Mouse (Mus musculus) MEL (cell line): ENCODE data around the gene Pemt. TPM values are rescaled to one million over a fixed set of nuclear protein-coding genes. Genes with fewer than 3 reads are reported as not detected.

Source experiments
- DNase-seq: peaks from one replicate; pipeline ENCODE4 v3.0.0; 2011; ENCODE audit warnings: low read depth, low spot score
- H3K27ac ChIP-seq: 2 replicates; pipeline ENCODE4 v1.5.1; 2012; ENCODE audit warnings: low read depth, mild to moderate bottlenecking, control low read depth, low read length, moderate library complexity; ENCODE audit not compliant: control insufficient read depth
- H3K27me3 ChIP-seq, 2 experiments: fragments of 150-350 bp in 1 of 2; sonication (generic) in 1 of 2; 2 replicates each; pipeline ENCODE4 v1.6.1; 2012; ENCODE audit warnings: low read length in 2 of 2, mild to moderate bottlenecking in 2 of 2, improper control_type of control experiment in 1 of 2, moderate library complexity in 1 of 2; ENCODE audit not compliant: insufficient read depth in 2 of 2, control insufficient read depth in 1 of 2
- H3K36me3 ChIP-seq, 2 experiments: 2 replicates each; pipeline ENCODE4 v1.6.1; 2012 to 2014; ENCODE audit warnings: low read length in 2 of 2, improper control_type of control experiment in 1 of 2, inconsistent platforms in 1 of 2, mild to moderate bottlenecking in 1 of 2; ENCODE audit not compliant: insufficient read depth in 2 of 2, control insufficient read depth in 1 of 2
- H3K4me1 ChIP-seq, 2 experiments: fragments of 150-350 bp in 1 of 2; sonication (generic) in 1 of 2; 2 replicates each; pipeline ENCODE4 v1.6.1; 2012; ENCODE audit warnings: low read length in 2 of 2, improper control_type of control experiment in 1 of 2, mild to moderate bottlenecking in 1 of 2; ENCODE audit not compliant: insufficient read depth in 2 of 2, control insufficient read depth in 1 of 2
- H3K4me3 ChIP-seq, 2 experiments: fragments of 150-350 bp in 1 of 2; sonication (generic) in 1 of 2; 2 replicates each; pipeline ENCODE4 v1.5.1; 2012; ENCODE audit warnings: low read depth in 2 of 2, low read length in 2 of 2, mild to moderate bottlenecking in 2 of 2, moderate library complexity in 2 of 2, control low read depth in 1 of 2, improper control_type of control experiment in 1 of 2; ENCODE audit not compliant: control insufficient read depth in 1 of 2, insufficient read depth in 1 of 2
- H3K79me2 ChIP-seq: 2 replicates; pipeline ENCODE4 v1.6.1; 2012; ENCODE audit warnings: mild to moderate bottlenecking, low read length, moderate library complexity; ENCODE audit not compliant: control insufficient read depth, poor library complexity, insufficient read depth
- H3K9ac ChIP-seq: 2 replicates; pipeline ENCODE4 v1.6.1; 2012; ENCODE audit warnings: low read depth, mild to moderate bottlenecking, control low read depth, low read length, moderate library complexity; ENCODE audit not compliant: control insufficient read depth, poor library complexity, severe bottlenecking
- H3K9me3 ChIP-seq: fragments of 150-350 bp; sonication (generic); replicated peaks from 2 replicates; pipeline ENCODE4 v1.6.1; 2012; ENCODE audit warnings: mild to moderate bottlenecking, low read length, improper control_type of control experiment, moderate library complexity; ENCODE audit not compliant: insufficient read depth
- BHLHE40 ChIP-seq: IDR thresholded peaks from 2 replicates; pipeline ENCODE4 v1.6.1; 2012; ENCODE audit warnings: low read depth, mild to moderate bottlenecking, inconsistent platforms, low read length, improper control_type of control experiment, borderline replicate concordance
- CHD1 ChIP-seq: IDR thresholded peaks from 2 replicates; pipeline ENCODE4 v1.6.1; 2012; ENCODE audit warnings: low read depth, mild to moderate bottlenecking, inconsistent platforms, low read length, improper control_type of control experiment
- CHD2 ChIP-seq: IDR thresholded peaks from 2 replicates; pipeline ENCODE4 v1.6.1; 2011; ENCODE audit warnings: low read length, improper control_type of control experiment
- CTCF ChIP-seq, 3 experiments: IDR thresholded peaks in 2 of 3; conservative IDR thresholded peaks in 1 of 3; 2 replicates each; pipeline ENCODE4 v1.5.1; 2011 to 2012; ENCODE audit warnings: low read length in 3 of 3, low read depth in 2 of 3, mild to moderate bottlenecking in 2 of 3, improper control_type of control experiment in 1 of 3, inconsistent platforms in 1 of 3, mixed read lengths in 1 of 3, moderate library complexity in 1 of 3; ENCODE audit not compliant: control insufficient read depth in 1 of 3, insufficient read depth in 1 of 3, poor library complexity in 1 of 3, severe bottlenecking in 1 of 3
- ELF1 ChIP-seq: IDR thresholded peaks from 2 replicates; pipeline ENCODE4 v1.6.1; 2014; ENCODE audit warnings: low read depth, mild to moderate bottlenecking, inconsistent platforms, low read length, improper control_type of control experiment, moderate library complexity
- EP300 ChIP-seq, 2 experiments: IDR thresholded peaks; 2 replicates each; pipeline ENCODE4 v1.6.1; 2011; ENCODE audit warnings: improper control_type of control experiment in 2 of 2, low read length in 2 of 2, low read depth in 1 of 2, mild to moderate bottlenecking in 1 of 2
- ETS1 ChIP-seq: IDR thresholded peaks from 2 replicates; pipeline ENCODE4 v1.6.1; 2012; ENCODE audit warnings: low read depth, mild to moderate bottlenecking, inconsistent platforms, low read length, improper control_type of control experiment, moderate library complexity
- GABPA ChIP-seq: IDR thresholded peaks from 2 replicates; pipeline ENCODE4 v1.6.1; 2012; ENCODE audit warnings: low read depth, mild to moderate bottlenecking, inconsistent platforms, low read length, improper control_type of control experiment, moderate library complexity
- HCFC1 ChIP-seq: IDR thresholded peaks from 2 replicates; pipeline ENCODE4 v1.6.1; 2012; ENCODE audit warnings: low read depth, mild to moderate bottlenecking, inconsistent platforms, low read length, improper control_type of control experiment, moderate library complexity
- MAFK ChIP-seq: IDR thresholded peaks from 2 replicates; pipeline ENCODE4 v1.6.1; 2011; ENCODE audit warnings: low read depth, mild to moderate bottlenecking, low read length, improper control_type of control experiment, borderline replicate concordance
- MAZ ChIP-seq: IDR thresholded peaks from 2 replicates; pipeline ENCODE4 v1.6.1; 2012; ENCODE audit warnings: low read depth, mild to moderate bottlenecking, inconsistent platforms, low read length, improper control_type of control experiment
- MEF2A ChIP-seq: IDR thresholded peaks from 2 replicates; pipeline ENCODE4 v1.6.1; 2014; ENCODE audit warnings: low read depth, mild to moderate bottlenecking, inconsistent platforms, low read length, improper control_type of control experiment; ENCODE audit not compliant: poor library complexity, insufficient replicate concordance, severe bottlenecking; ENCODE audit errors: extremely low read depth
- MXI1 ChIP-seq: IDR thresholded peaks from 2 replicates; pipeline ENCODE4 v1.6.1; 2011; ENCODE audit warnings: mild to moderate bottlenecking, low read depth, low read length, improper control_type of control experiment
- MYC ChIP-seq: IDR thresholded peaks from 2 replicates; pipeline ENCODE4 v1.6.1; 2011; ENCODE audit warnings: low read depth, mild to moderate bottlenecking, low read length, improper control_type of control experiment, moderate library complexity
- NRF1 ChIP-seq: IDR thresholded peaks from 2 replicates; pipeline ENCODE4 v1.6.1; 2014; ENCODE audit warnings: low read depth, mild to moderate bottlenecking, inconsistent platforms, low read length, improper control_type of control experiment, moderate library complexity; ENCODE audit not compliant: poor library complexity, insufficient read depth, severe bottlenecking
- POLR2A ChIP-seq, 2 experiments: IDR thresholded peaks; 2 replicates each; pipeline ENCODE4 v1.6.1; 2011 to 2012; ENCODE audit warnings: low read length in 2 of 2, mild to moderate bottlenecking in 2 of 2, control low read depth in 1 of 2, improper control_type of control experiment in 1 of 2, low read depth in 1 of 2, moderate library complexity in 1 of 2; ENCODE audit not compliant: control insufficient read depth in 1 of 2, insufficient read depth in 1 of 2, poor library complexity in 1 of 2
- POLR2AphosphoS2 ChIP-seq: IDR thresholded peaks from 2 replicates; pipeline ENCODE4 v1.6.1; 2011; ENCODE audit warnings: low read length, improper control_type of control experiment
- POLR2AphosphoS5 ChIP-seq: IDR thresholded peaks from 2 replicates; pipeline ENCODE4 v1.6.1; 2012; ENCODE audit warnings: low read depth, borderline replicate concordance, mild to moderate bottlenecking, inconsistent platforms, low read length, moderate library complexity, mixed read lengths
- RAD21 ChIP-seq: IDR thresholded peaks from 2 replicates; pipeline ENCODE4 v1.6.1; 2011; ENCODE audit warnings: mild to moderate bottlenecking, low read depth, low read length, improper control_type of control experiment
- RCOR1 ChIP-seq: IDR thresholded peaks from 2 replicates; pipeline ENCODE4 v1.6.1; 2012; ENCODE audit warnings: low read depth, mild to moderate bottlenecking, inconsistent platforms, low read length, improper control_type of control experiment
- SIN3A ChIP-seq: IDR thresholded peaks from 2 replicates; pipeline ENCODE4 v1.6.1; 2012; ENCODE audit warnings: low read length, improper control_type of control experiment, inconsistent platforms
- SMC3 ChIP-seq: IDR thresholded peaks from 2 replicates; pipeline ENCODE4 v1.6.1; 2011; ENCODE audit warnings: low read depth, low read length, improper control_type of control experiment
- TAL1 ChIP-seq: IDR thresholded peaks from 2 replicates; pipeline ENCODE4 v1.6.1; 2012; ENCODE audit warnings: mild to moderate bottlenecking, inconsistent platforms, low read length, moderate library complexity, mixed read lengths
- TBP ChIP-seq: IDR thresholded peaks from 2 replicates; pipeline ENCODE4 v1.8.0; 2011; ENCODE audit warnings: low read depth, low read length, improper control_type of control experiment
- USF1 ChIP-seq: IDR thresholded peaks from 2 replicates; pipeline ENCODE4 v1.6.1; 2014; ENCODE audit warnings: low read depth, mild to moderate bottlenecking, inconsistent platforms, low read length, improper control_type of control experiment, moderate library complexity
- ZC3H11A ChIP-seq: IDR thresholded peaks from 2 replicates; pipeline ENCODE4 v1.6.1; 2012; ENCODE audit warnings: low read depth, mild to moderate bottlenecking, inconsistent platforms, low read length, improper control_type of control experiment
- ZKSCAN1 ChIP-seq: IDR thresholded peaks from 2 replicates; pipeline ENCODE4 v1.6.1; 2012; ENCODE audit warnings: low read depth, mild to moderate bottlenecking, inconsistent platforms, low read length, improper control_type of control experiment, moderate library complexity
- ZMIZ1 ChIP-seq: IDR thresholded peaks from 2 replicates; pipeline ENCODE4 v1.6.1; 2012; ENCODE audit warnings: low read depth, mild to moderate bottlenecking, inconsistent platforms, low read length, improper control_type of control experiment, moderate library complexity
- ZNF384 ChIP-seq: IDR thresholded peaks from 2 replicates; pipeline ENCODE4 v1.6.1; 2012; ENCODE audit warnings: low read depth, mild to moderate bottlenecking, inconsistent platforms, low read length, improper control_type of control experiment
- polyA plus RNA-seq, 2 experiments: library from polyadenylated mRNA; stranded (reverse) in 1 of 2; unstranded in 1 of 2; fragments of >175 nt in 1 of 2; fragments of >200 nt in 1 of 2; gene quantifications; 2 replicates each; pipeline versions ENCODE4 v1.2.1 to v1.2.4; 2012; ENCODE audit warnings: low replicate concordance in 2 of 2, low read depth in 1 of 2; ENCODE audit not compliant: insufficient read length in 2 of 2, insufficient read depth in 1 of 2, missing spikeins in 1 of 2
- total RNA-seq: library from RNA; depleted of rRNA; stranded (reverse); fragments of 300-350 nt; gene quantifications from 2 replicates; pipeline ENCODE4 v1.2.3, GENCODE M21; 2012

The Pemt gene
- total and polyA plus RNA-seq, 3 experiments, result 26.1 to 27.9 TPM; not detected in 1

- TF ChIP-seq POLR2AphosphoS2, result no peak
- no peak for TF ChIP-seq HCFC1
- TF ChIP-seq GABPA, result no peak
- no peak for TF ChIP-seq SIN3A
- TF ChIP-seq CHD2, result no peak
- no peak for TF ChIP-seq USF1
- TF ChIP-seq MYC, result no peak
- TF ChIP-seq POLR2AphosphoS5, result no peak
- no peak for TF ChIP-seq BHLHE40
- no peak for TF ChIP-seq ETS1
- no peak for TF ChIP-seq ELF1
- TF ChIP-seq CTCF (IDR thresholded peaks at IDR 0.05 in 2 of 3, conservative IDR thresholded peaks at IDR 0.05 in 1 of 3; ENCODE audit: control insufficient read depth in 1 of 3, insufficient read depth in 1 of 3, low read depth in 2 of 3, low read length in 3 of 3, poor library complexity in 1 of 3, severe bottlenecking in 1 of 3), result no peak
- TF ChIP-seq ZMIZ1, result no peak
- TF ChIP-seq POLR2A (IDR thresholded peaks at IDR 0.05; ENCODE audit: control insufficient read depth in 1 of 2, insufficient read depth in 1 of 2, low read depth in 1 of 2, low read length in 2 of 2, poor library complexity in 1 of 2), result no peak
- TF ChIP-seq NRF1, result no peak
- TF ChIP-seq TAL1, result no peak
- TF ChIP-seq ZNF384, result no peak
- no peak for TF ChIP-seq EP300 (IDR thresholded peaks at IDR 0.05; ENCODE audit: low read depth in 1 of 2, low read length in 2 of 2)
- no peak for TF ChIP-seq RAD21
- no peak overlapping the region for H3K9ac ChIP-seq
- no peaks in the 10 kb centered on the region for H3K36me3 ChIP-seq
- H3K4me3 ChIP-seq, result no peak overlapping the region
- H3K27me3 ChIP-seq, result no peaks in the 10 kb centered on the region
- no peaks in the 10 kb centered on the region for H3K9me3 ChIP-seq
- no peak overlapping the region for H3K27ac ChIP-seq
- DNase-seq, result no peak
- H3K79me2 ChIP-seq, result no peaks in the 10 kb centered on the region
- H3K4me1 ChIP-seq, result no peaks in the 10 kb centered on the region
Observed at GRCm38 (mm10) chr11:59994318-59994717, 52.0 kb downstream of the Pemt start.

DNA sequence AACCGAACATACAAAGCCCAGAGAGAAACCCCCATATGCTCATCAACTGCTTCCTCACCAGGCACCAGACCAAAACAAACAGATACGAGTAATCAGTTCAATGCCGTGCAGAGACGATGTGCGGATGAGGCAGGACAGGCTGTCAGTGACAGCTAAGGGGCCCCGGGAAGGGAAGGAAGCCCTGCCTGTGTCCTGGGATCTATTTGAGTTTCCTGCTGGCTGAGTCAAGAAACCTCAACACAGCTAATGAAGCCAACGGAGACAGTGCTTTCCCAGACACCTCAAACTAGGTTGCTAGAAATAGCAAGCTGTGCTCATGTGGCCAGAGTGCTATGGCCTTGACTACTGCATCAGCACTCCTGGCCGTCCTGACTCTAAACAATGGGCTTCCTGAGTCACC lies 54.9 kb downstream of the Pemt start:
- no peak for DNase-seq
- no peaks in the 10 kb centered on the region for H3K27me3 ChIP-seq
- no peaks in the 10 kb centered on the region for H3K36me3 ChIP-seq
- H3K27ac ChIP-seq, result no peak overlapping the region
- H3K79me2 ChIP-seq, result no peaks in the 10 kb centered on the region
- H3K4me3 ChIP-seq, result no peak overlapping the region
- no peak overlapping the region for H3K9ac ChIP-seq
- no peaks in the 10 kb centered on the region for H3K9me3 ChIP-seq
- no peaks in the 10 kb centered on the region for H3K4me1 ChIP-seq
- no peak for TF ChIP-seq RCOR1
- TF ChIP-seq MYC, result no peak
- no peak for TF ChIP-seq HCFC1
- TF ChIP-seq ZKSCAN1, result no peak
- TF ChIP-seq ZC3H11A, result no peak
- no peak for TF ChIP-seq BHLHE40
- no peak for TF ChIP-seq ETS1
- TF ChIP-seq MEF2A, result no peak
- no peak for TF ChIP-seq EP300 (IDR thresholded peaks at IDR 0.05; ENCODE audit: low read depth in 1 of 2, low read length in 2 of 2)
- TF ChIP-seq POLR2A (IDR thresholded peaks at IDR 0.05; ENCODE audit: control insufficient read depth in 1 of 2, insufficient read depth in 1 of 2, low read depth in 1 of 2, low read length in 2 of 2, poor library complexity in 1 of 2), result no peak
- no peak for TF ChIP-seq SMC3
- TF ChIP-seq MXI1, result no peak
- TF ChIP-seq TBP, result no peak
- no peak for TF ChIP-seq MAZ
- TF ChIP-seq TAL1, result no peak
- TF ChIP-seq MAFK, result no peak
- no peak for TF ChIP-seq CHD1
- TF ChIP-seq, all 39 proteins: peak for 0
